Mouse (Mus musculus): ENCODE results near the gene Aco1.
A peak's percentile ranks its signal among the peaks of the same experiment; 100 is the strongest.
"Not testable (repeated sequence)": the region's sequence is repeated elsewhere in the genome, so short reads cannot be mapped to it uniquely, and the experiment has no call there.

Gene Aco1

DNA sequence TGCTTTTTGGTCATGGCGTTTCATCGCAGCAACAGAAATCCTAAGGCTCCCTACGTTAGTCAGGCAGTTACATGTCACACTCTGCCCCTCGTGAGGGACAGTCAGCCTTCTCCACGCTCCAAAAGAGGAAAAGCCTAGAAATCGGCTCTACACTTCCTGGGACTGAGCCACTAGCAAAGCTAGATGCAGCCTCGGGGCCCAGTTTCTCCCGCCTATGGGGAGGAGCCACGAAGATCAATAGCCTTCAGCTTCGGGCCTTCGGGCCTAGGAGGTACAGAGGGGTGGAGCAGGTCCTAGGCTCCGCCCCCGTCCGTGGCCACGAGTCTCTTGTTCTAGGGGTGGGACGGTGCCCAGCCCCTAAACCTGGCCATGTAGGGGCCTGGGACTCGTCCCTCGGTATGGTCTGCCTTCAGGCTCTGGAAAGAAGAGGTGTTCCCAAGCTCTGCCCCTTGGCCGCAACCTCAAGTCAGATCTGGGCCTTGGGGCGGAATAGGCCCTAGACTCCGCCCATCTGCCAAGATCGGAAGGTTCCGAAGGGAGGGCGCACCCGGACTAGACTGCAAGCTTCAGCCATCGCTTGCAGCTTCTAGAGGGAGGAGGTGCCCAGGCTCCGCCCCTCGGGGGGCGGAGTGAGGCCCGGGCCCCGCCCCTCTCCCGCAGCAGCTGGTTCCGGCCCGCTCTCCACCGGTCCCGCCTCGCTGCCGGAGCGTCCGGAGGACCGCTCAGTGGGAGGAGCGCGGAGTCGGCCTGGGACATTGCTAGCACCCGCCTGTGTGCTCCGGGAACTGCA, at the start of gene Aco1:
Gene Aco1, plus strand, starts transcription at position 339 of the 790 bp plus-strand sequence.
- peak; percentile 93 for DNase-seq

DNA sequence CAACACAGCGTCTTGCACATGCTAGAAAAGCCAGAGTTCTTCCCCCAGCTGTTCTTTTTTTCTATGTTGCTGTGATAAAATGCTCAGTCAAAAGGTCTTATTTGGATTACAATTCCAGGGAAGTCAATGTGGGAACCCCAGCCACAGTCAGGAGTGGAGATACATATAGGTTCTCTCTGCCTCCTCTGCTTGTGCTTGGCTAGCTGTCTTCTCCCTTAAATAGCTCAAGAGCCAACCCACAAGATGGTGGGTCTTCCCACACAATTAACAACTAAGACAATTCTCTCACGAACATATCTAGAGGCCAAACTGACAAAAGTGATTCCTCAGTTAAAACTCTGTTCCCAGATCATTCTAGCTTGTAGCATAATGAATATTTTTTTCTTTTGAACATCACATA, 47.9 kb upstream of the Aco1 start:
- no peak for DNase-seq

DNA sequence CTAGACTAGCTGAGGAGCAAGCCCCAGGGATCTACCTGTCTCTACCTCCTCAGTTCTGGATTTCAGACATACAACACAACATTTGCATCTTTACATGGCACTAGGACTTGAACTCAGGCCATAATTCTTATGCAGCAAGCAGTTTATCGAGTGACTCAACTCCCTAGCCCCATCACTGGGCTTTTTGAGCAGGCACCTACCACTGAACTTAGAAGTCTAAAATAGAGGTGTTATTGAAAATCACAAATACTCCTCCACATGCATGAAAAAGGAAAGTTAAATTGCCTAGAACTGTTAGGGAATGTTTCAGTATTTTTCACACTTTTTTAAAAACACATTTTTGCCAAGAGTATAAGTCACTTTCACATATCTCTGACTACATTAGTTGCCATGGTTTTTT, 39.9 kb upstream of the Aco1 start:
- no peak for DNase-seq

DNA sequence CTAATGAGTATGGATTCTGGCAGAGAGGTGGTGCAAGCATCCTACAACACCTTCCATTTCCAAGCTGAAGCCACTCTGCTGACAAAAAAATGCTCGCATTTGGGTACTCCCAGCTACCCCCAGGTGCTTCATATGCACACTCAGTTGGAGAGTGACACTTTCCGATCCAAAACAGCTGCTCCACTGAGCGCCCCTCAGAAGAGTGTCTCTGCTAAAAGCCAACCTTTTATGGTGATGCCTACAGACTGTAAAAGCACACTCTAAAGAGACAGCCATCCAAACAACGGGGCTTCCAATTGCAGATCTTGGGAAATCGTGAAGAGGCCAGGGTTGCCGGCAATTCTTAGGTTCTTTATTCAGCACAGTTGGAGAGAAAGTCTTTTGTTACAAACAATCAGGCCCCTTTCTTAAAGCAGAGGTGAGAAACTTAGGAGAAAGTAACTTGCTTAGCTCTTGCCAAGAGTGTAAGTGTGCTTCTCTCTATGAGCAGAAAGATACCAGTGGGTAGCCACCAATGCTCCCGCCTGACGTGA, 36.8 kb upstream of the Aco1 start:
- no peak for DNase-seq

DNA sequence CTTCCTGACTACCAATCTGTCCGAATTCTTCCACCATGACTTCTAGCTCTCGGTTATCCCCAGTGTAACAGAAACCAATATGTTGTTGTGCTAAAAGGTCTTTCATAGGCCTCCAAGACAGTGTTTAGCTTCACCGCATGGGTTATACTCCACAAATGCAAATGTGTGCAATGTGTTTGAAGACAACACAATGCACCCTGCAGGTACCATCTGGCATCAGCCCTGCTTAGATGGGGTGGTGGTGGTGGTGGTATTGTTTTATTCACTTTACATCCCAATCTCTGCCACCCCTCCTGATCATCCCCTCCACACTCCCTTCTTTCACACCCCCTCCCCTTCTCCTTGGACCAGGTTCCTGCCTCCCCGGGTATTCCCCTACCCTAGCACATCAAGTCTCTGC, 34.9 kb upstream of the Aco1 start:
- DNase-seq = no peak

DNA sequence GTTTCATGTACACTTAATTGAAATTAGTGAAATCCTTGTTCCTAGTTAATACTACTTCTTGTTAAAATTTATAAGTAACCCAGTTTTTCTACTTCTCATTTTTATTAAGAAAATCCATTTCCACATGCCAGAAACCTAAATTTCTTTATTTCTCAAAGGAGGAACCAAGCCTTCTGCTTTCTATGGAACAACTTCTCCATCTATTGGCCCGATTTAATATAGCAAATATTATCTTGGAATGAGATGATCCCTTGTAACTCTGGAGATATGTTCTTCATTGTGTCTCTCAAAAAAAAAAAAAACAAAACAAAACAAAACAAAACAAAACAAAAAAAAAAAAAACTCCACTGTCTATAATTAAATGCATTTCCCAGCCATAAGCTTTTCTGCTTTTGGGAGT, 29.7 kb upstream of the Aco1 start:
- no peak for DNase-seq

DNA sequence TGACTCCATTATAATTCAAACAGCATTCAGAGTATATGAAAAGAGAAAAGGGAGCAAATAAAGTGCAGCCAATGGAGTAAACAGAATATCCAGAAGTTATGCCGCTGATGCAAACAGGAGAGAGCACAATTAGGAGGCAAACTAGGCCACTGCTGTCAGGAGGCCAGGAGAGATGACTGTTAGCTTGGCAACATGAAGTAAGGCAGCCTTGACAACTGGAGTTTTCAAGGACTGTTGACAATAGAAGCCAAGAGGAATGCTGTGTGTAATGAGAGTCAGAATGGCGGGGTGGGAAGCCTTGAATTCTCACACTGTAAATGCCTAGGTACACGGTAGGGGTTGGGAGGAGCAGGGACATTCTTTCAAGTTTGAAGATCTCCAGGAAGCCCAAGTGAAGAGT, 21.7 kb upstream of the Aco1 start:
- no peak for DNase-seq

DNA sequence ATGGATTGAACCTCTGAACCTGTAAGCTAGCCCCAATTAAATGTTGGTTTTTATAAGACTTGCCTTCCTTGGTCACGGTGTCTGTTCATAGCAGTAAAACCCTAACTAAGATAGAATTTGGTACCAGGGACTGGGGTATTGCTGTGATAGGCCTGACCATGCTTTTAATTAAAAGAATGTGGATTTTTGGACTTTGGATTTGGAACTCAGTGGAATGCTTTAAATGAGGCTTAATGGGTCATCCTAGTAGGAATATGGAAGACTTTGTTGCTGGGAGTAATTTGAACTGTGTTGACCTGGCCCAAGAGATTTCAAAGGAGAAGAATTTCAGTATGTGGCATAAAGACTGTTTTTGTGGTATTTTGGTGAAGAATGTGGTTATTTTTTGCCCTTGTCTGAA, 20.6 kb upstream of the Aco1 start:
- DNase-seq = not testable (repeated sequence)

DNA sequence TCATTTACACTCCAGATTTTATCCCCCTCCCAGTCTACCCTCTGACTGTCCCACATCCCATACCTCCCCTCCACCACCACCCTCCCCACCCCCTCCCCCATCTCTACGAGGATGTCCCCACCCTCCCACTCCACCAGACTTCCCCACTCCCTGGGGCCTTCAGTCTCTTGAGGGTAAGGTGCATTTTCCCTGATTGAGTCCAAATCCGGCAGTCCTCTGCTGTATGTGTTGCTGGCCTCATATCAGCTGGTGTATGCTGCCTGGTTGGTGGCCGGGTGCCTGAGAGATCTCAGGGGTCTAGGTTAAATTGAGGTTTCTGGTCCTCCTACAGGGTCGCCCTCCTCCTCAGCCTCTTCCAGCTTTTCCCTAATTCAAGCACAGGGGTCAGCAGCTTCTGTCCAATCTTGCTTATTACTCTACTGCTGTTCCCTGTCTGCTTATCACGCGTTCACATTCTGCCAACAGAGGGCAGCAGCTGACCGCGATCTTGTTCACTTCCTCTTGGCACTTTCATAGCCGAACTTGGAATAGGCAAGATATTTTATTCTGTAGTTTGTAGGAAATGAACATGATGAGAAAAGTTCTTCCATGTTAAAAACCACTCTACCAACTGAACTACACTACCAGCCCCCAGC, 8.3 kb upstream of the Aco1 start:
- DNase-seq = peak; percentile 76

DNA sequence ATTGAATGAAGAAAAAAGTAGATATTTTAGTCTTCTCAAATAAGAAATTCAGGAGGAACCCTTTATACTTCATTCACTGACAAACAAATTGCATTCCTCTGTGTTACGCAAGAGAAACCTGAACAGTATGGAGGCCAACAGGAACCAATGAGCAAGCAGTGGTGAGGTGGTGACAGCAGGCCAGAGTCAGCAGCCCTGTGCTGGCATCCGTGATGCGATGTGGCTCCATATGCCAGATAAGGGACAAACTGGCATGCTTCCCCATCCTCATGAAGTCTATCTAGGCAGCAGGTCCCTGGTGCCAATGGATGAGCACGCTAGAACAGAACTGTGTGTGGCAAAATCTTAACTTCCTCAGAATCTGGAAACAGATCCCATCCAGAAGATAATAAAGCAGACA, 6.4 kb upstream of the Aco1 start:
- no peak for DNase-seq

DNA sequence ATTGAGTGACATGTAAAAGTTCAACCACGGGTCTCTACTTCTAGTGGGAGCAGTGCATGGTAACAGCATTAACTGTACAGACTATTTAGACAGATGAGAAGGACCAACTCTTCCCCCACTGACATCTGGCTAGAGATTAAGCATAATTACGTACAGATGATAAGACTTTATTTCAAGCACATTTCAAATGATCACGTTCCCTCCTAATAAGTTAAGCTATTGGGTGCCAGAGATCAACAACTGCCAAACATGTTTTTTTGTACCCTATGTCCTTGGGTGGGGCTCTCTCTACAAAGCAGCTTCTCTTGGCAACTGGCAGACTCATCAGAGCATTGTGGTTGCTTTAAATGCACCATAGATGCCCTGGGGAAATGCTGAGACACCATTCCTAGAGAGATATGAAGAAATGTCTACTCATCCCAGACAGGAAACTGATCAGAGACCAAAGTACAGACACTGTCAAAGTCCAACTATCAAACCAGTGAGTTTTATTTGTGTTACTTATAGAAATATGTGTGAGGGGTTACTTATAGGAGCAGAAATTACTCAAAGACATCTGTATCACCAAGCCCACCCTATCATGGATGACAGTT, 3.1 kb upstream of the Aco1 start:
- no peak for DNase-seq

DNA sequence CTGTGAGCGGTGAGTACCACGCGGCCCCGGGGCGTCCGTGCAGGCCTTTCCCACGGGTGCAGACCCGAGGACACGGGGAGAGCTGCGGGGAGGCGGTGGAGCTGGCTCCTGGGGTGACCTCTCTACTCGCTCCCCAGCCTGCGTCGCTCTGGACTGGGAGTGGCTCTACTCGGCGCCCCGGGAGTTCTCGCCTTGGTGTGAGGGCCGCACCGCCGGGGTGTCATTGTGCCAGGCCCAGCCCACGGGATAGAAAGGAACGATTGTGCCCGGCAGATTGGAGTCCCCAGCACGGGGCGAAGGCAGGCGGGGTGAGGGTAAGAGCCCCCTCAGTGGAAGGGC, 621 bp downstream of the Aco1 start:
- DNase-seq = no peak

DNA sequence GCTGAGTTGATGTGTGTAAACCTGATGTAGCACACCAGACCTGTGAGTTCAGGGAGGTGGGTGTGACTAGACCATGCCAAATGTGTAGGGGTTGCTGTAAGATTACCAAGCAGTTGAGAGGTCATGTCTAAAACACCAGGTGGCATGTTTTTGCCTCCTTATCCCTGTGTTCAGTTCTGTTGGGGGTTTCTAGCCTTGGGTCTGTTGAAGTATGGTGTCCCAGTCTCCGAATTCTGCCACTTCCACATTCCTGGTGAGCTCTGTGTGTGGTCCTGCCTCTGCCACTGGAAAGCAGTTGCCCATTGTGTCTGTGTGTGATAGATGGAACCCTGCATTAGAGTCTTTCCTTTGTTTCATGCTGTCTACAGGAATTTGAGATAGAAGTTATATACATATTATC, 1.7 kb downstream of the Aco1 start:
- no peak for DNase-seq

DNA sequence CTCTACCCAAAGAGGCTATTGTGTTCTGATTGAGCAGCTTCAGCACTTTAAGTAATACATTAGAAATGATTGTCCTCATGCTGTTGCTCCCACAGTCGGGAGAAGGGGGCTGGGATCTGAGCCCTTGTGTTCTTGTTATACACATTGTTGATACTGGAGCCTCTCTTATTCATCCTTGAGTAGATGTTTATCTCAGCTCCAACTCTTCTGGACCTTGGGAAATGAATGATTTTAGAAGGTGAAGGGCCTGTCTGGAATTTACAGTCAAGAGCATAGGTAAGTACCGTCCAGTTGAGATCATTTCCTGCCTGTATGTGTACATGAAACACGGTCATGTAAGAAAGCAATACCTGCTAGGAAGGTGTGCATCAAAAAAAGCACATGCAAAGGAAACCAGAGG, 2.1 kb downstream of the Aco1 start:
- DNase-seq = no peak

DNA sequence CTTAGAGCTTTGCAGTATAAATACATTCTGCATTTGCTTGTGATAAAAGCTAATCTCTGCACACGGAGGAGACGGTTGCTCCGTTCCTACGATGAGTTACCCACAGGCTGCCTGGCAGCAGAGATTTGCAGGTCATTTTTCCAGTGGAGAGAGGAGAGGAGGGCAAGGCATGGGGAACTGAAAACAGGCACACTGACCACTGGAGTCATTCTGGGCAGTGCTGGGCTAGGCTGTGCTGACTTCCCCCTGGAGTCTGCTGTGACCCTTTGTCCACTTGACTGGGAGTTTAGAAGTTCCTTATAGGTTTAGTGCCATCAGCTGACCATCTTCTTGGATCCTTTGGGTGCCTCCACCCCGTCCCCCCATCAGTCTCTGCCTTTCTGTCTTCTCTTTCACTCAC, 5.4 kb downstream of the Aco1 start:
- no peak for DNase-seq

DNA sequence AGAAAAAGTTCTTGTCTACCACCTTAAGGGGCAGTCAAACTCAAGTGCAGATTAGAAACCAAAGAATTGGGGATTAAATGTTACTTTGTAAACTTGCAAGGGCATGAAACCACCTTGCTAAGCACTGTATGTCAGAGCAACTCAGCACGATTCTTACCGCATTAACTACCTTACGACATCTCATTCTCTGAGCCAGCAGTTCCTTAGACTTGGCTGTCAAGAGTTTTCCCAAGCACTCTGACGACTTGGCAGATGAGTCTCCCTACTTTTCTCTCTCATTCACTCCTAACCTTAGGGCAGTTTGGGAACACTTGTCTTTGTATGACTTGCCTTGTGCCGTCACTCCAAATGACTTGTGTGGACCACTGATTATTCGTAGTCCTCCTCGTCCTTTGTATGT, 7.2 kb downstream of the Aco1 start:
- DNase-seq = no peak

DNA sequence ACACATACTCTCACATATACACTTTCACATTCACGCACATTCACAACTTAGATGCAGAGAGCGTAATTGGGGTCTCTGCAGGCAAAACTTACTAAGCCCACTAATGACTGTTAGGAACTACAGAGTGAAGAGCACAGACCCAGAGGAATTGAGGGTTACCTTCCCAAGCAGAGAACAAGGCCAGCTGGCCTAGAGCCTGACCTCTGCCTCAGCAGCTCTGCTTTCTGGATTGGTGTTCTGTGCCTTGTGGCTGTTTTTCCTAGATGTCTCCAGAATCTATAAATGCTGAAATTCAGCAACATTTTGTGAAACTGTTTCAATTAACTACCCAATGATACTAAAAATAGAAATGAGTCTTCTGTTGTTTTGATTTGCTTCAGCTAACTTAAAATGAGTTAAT, 9.9 kb downstream of the Aco1 start:
- DNase-seq = no peak

DNA sequence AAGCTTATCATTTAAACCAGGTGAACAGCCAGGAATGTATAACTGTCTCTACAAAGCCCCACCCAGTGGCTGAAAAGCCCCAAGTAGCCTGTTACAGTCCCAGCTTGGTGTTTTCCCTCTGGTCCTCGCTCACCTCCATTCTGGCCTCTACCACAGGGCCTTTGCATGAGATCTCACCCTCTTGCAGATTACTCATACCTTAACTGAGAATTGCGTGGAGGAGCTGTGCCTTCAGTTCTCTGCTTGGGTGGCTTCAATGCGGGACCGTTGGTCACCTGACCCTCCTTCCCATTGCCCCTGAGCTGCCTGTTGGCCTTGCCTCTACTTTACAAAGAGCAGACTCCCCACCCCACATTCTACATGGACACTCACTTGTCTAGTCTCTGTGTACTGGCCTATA, 10.6 kb downstream of the Aco1 start:
- no peak for DNase-seq

DNA sequence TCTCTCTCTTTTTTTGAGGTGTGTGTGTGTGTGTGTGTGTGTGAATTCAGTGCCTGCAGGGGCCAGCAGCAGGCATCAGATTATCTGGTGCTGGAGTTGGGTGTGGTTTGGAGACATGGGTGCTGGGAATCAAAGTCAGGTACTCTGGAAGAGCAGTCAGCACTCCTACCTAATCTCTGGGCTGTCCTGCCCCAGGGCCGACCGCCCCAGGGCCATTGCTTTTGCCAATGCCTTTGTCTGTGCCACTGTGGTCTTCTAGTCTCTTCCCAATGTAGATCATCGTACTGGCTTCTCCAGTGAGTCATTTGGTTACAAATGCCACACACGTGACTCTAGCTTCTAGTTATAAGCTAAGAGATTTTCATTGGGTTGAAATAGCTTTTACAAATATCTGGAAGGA, 11.9 kb downstream of the Aco1 start:
- no peak for DNase-seq

DNA sequence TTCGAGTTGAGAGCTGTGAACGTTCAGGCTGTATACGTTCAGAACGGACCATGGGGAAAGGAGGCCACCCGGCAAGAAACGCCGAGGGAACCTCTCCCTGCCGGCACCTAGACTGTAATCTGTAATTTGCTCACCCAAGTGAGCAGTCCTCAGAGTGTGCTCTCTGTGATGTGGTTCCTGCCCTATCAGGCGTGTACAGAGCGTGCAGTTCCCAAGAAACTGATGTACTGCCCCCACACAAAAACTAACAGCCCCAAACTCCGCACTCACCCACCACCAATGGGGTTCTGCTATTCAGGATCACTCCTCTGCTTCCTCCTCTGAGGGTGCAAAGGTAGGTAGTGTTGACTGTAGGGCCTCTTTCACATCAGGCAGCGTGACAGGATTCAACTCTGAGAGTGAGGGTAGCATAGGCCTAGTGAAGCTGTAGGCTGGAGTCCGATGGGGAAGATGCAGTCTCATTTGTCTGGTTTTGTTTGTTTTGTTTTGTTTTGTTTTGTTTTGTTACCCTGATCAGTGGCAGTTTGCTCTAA, 12.7 kb downstream of the Aco1 start:
- DNase-seq = no peak

DNA sequence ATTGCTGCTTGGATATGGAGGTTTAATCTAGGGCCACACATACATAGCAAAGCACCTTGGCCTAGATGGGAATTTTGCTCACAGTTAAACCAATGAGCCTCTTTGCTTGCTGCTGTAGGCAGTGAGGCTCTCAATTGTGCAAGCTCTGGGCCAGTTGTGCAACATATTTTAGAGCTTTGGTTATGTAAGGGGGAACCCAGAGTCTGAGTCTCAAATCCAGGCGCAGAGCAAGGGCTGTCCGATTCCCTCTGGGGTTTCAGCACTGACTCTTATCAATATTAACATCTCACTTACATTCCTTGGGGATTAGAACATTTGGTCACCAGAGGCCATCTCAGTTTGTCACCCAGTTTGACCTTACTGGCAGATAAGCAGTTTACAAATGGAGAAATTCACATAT, 13.3 kb downstream of the Aco1 start:
- no peak for DNase-seq

DNA sequence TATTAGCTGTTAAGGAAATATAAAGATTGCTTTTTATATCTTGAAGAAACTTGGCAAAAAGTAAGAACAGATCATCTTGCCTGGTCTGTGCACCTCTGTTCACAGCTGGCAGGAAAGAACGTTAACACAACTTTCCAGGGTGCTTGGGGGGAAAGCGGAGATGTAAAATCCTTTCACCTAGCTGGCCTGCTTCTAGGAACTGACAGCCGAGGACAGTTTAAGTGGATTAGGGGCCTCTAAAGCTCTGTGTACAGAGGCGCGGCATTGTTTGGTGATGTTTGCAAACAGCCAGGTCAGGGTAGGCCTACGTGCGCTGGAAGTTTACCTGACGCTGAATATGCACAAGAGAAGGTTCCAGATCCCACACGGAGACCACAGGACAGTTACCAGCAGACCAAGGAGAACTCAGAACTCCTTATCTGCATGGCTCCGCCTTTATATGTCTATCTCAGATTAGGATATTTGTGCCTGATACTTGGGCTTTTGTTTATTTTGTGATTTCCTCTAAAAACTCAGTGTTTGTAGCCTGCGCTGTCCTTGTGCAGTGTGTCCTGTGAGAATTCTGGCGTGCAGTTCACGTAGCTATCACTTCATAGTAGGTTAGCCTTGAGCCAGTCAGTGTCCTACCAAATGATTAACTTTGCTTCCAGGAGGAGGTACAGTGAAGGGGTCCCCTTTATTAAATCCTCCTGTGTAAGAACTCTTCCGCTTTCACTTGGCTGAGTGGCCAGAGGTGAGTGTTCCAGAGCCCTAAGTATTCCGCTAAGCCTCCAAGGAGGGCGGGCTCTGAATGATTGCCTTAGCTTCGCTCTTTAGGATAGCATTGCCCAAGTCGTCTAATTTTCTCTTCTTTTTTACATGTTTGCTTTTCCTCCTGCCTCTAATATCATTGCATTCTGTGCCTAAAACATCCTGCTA, 14.0 kb downstream of the Aco1 start:
- no peak for DNase-seq
